Mouse (Mus musculus) midbrain, postnatal 0 days (tissue): ENCODE results near the gene Ring1. TPM values are rescaled to one million over a fixed set of nuclear protein-coding genes. Genes with fewer than 3 reads are reported as not detected.

Experiments
- ATAC-seq: fragments of 200-750 bp; cut with Nextera tagmentation; 2 replicates; pipeline ENCODE4 v1.8.0; 2017; ENCODE audit warnings: moderate number of reproducible peaks, mild to moderate bottlenecking, moderate TSS enrichment, moderate library complexity; ENCODE audit not compliant: low FRiP score
- DNase-seq: peaks from one replicate; pipeline ENCODE4 v3.0.0-alpha.2; 2015; ENCODE audit warnings: low spot score
- H3K27ac ChIP-seq: fragments of 300-500 bp; sonication (generic); 2 replicates; pipeline ENCODE4 v1.5.1; 2014; ENCODE audit warnings: low read depth, mild to moderate bottlenecking, low read length, mixed read lengths
- H3K27me3 ChIP-seq: fragments of 300-500 bp; sonication (generic); 2 replicates; pipeline ENCODE4 v1.6.1; 2014; ENCODE audit warnings: low read length, control low read depth, mixed read lengths; ENCODE audit not compliant: insufficient read depth
- H3K36me3 ChIP-seq: fragments of 300-500 bp; sonication (generic); 2 replicates; pipeline ENCODE4 v1.6.1; 2014; ENCODE audit warnings: low read length, control low read depth, mixed read lengths; ENCODE audit not compliant: insufficient read depth
- H3K4me1 ChIP-seq: fragments of 300-500 bp; sonication (generic); 2 replicates; pipeline ENCODE4 v1.6.1; 2014; ENCODE audit warnings: mild to moderate bottlenecking, control low read depth, antibody characterized with exemption, low read length, mixed read lengths; ENCODE audit not compliant: insufficient read depth
- H3K4me2 ChIP-seq: fragments of 300-500 bp; sonication (generic); 2 replicates; pipeline ENCODE4 v1.6.1; 2014; ENCODE audit warnings: low read depth, mild to moderate bottlenecking, low read length, mixed read lengths; ENCODE audit not compliant: poor library complexity, severe bottlenecking
- H3K4me3 ChIP-seq: fragments of 300-500 bp; sonication (generic); 2 replicates; pipeline ENCODE4 v1.5.1; 2014; ENCODE audit warnings: low read depth, mild to moderate bottlenecking, low read length, moderate library complexity
- H3K9ac ChIP-seq: fragments of 300-500 bp; sonication (generic); replicated peaks from 2 replicates; pipeline ENCODE4 v1.6.1; 2014; ENCODE audit warnings: mild to moderate bottlenecking, low read length, moderate library complexity, mixed read lengths; ENCODE audit not compliant: poor library complexity, severe bottlenecking
- H3K9me3 ChIP-seq: fragments of 300-500 bp; sonication (generic); 2 replicates; pipeline ENCODE4 v1.6.1; 2016; ENCODE audit warnings: low read length, control low read depth
- CTCF ChIP-seq: IDR thresholded peaks from 2 replicates; pipeline ENCODE4 v1.5.1; 2016; ENCODE audit warnings: antibody characterized with exemption, mild to moderate bottlenecking
- WGBS: fragments of 180-500 bp; shearing (Covaris S2); extraction: QIAGEN DNeasy Blood & Tissue Kit; methylation state at CpG from one replicate; pipeline ENCODE4 v1.1.7; 2014; 5-methylcytosine and 5-hydroxymethylcytosine counted together
- polyA plus RNA-seq: library from polyadenylated mRNA; unstranded; fragments of >200 nt; fragmentation: Nextera tagmentation; extraction: Ambion mirVana; gene quantifications from 2 replicates; pipeline ENCODE4 v1.2.1, GENCODE M21; 2015
- total RNA-seq: library from RNA; depleted of rRNA; stranded (reverse); fragments of >200 nt; gene quantifications from 2 replicates; pipeline ENCODE4 v1.2.3, GENCODE M21; 2014

Gene Ring1
- total and polyA plus RNA-seq, 2 experiments from 2014 or later = 19.5 TPM

DNA sequence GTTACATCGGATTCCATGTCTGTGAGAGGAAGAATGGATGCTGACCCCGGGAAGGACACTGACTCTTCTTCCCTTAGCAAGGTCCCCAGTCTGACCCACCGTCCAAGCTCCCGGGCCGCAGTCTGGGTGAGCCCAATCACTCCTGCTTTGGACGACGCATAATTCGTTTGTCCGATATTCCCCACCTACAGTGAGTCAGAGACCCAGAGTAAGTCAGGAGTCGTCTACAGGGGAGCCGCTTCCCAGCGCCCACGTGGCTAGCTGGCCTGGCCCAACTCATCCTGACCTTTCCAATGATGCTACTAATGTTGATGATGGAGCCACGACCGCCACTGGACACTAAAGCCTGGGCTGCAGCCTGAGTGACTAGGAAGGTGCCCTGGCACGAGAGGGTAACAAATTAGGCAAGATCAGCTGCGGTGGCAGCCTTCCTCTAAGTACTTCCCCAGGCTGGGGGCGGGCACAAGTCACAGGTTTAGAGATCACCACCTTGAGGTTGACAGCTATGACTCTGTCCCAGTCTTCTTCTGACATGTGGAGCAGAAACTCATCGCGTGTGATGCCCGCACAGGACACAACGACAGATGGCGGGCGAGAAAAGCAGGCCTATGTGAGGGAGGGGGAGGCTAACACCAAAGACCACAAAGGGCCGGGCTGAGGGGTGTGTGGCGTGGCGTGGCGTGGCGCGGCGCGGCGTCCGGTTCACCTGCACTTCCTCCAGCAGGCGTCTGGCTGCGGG, 2.6 kb upstream of the Ring1 start:
- Histone ChIP-seq H3K27me3 (no peaks in the 10 kb centered on the region), H3K4me1 (peaks cover 35% of the 10 kb centered on the region; the same call in 1 of the 2 replicates), H3K27ac (peak overlapping the region; percentile 77), H3K4me2 (peak overlapping the region; percentile 97), H3K9ac (peak overlapping the region; percentile 64), H3K36me3 (peaks cover 16% of the 10 kb centered on the region), H3K4me3 (peak overlapping the region; percentile 60), H3K9me3 (no peaks in the 10 kb centered on the region)
- 5% methylated on average over 36 of the region's 36 CpGs for WGBS
- ATAC-seq = no peak
- no peak for TF ChIP-seq CTCF
- no peak for DNase-seq

DNA sequence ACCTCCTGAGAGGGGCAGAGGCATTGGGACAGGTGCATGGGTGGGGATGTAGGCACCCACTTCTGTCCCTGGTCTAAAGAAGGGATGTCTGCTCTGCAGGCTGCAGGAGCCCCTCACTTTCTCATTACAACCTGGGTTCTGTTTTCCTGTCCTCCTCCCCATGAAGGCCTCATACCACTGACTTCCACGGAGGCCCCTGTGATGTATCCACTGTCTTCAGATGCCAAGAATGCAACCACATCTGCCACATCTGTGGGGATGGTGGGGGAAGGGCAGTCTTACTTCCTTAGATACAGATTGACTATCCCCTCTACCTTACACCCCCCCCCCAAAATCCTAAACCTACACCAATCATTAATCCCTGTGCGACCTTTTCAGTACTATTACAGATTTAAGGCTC, 1.7 kb upstream of the Ring1 start:
- Histone ChIP-seq H3K4me1 (peaks cover 35% of the 10 kb centered on the region; the same call in 1 of the 2 replicates), H3K9me3 (no peaks in the 10 kb centered on the region), H3K4me3 (no peak overlapping the region), H3K27me3 (no peaks in the 10 kb centered on the region), H3K27ac (peak overlapping the region; percentile 97; the same call in 1 of the 2 replicates), H3K4me2 (peak overlapping the region; percentile 97), H3K36me3 (peaks cover 20% of the 10 kb centered on the region), H3K9ac (no peak overlapping the region; the same call in 1 of the 2 replicates)
- 8% methylated on average over 2 of the region's 2 CpGs for WGBS
- TF ChIP-seq CTCF = no peak
- DNase-seq (no peak), ATAC-seq (no peak)

DNA sequence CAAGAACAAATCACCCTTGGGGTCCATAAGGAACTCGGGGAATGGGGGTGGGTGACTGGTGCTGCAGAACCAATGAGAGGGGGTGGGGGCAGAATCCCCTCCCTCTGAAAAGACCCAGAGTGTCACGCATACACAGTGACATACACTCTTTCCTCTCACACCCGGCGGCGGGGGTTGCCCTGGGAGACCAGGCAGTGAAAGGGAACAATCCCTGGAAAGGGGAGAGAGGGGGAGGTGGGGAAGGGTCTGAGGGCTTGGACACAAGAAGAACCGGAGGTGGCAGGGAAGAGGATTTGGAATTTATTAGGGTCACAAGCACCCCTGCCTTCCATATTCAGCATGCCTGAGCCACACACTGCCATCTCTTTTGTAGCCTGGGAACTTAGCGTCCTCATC, 1.3 kb upstream of the Ring1 start:
- Histone ChIP-seq H3K4me1 (peaks cover 34% of the 10 kb centered on the region; the same call in 1 of the 2 replicates), H3K9me3 (no peaks in the 10 kb centered on the region), H3K36me3 (peaks cover 25% of the 10 kb centered on the region), H3K27ac (peak overlapping the region; percentile 97), H3K9ac (peak overlapping the region; percentile 93), H3K27me3 (no peaks in the 10 kb centered on the region), H3K4me2 (peak overlapping the region; percentile 97), H3K4me3 (peak overlapping the region; percentile 74)
- ATAC-seq = no peak
- 2% methylated on average over 6 of the region's 7 CpGs for WGBS
- no peak for TF ChIP-seq CTCF
- peak; percentile 74 for DNase-seq

DNA sequence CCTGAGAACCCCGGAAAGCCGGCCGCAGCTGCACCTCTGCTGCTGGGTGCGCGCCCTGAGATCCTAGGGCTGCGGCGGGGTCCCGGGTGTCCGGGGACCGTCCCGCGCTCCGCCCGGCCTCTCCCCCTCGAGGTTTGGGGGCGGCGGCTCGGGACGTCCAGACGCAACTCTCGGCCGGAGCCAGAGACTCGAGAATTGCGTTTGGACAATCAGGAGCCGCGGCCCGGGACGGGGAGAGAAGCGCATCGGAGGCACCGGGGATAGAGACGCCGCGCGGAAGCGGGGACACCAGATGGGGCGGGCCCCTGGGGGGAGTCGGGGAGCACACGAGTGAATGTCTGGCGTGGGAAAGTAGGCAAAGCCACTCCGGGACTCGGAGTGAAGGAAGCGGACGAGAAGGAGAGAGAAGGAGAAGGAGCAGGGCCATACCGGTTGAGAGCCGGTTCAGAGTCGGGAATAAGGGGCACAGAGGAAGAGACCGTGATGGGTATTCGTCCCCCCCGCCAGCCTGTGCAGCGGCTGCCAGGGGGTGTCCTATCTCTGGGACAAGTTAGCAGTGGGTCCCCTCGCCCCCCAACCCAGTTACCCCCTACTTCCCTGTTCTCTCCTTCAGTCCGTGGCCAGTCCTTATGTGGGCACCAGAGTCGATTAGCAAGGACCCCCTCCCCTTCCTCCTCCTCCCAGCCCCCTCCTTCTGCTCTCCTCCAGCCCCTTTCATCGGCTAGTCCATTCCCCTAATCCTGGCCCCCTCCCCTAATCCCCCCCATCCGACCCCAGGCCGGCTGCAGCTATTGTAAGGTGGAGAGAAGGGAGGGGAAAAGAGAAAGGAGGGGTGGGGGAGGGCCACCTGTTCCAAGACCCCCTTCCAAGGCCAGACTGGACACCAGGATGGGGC, 628 bp upstream of the Ring1 start:
- no peak for TF ChIP-seq CTCF
- peaks cover 27% of the 10 kb centered on the region; the same call in 1 of the 2 replicates for H3K4me1 ChIP-seq
- peak; percentile 14; the same call in 1 of the 2 replicates for ATAC-seq

DNA sequence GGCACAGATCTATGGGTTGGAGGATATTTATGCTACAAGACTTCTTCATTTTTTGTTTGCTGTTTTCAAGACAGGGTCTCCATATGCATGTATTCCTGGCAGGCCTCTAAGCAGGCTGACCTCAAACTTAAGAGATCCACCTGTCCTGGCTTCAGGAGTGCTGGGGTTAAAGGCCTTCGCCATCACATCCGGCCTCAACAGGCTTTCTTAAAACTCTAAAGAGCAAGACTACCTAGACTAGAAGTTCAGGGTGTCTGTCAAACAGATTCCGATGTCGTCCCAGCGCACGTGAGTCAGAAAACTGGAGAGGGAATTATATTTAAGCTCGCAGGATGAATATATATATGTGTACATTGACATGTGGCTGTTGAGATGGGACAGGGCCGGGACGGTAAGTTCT, 802 bp downstream of the Ring1 start:
- H3K9me3 ChIP-seq = no peaks in the 10 kb centered on the region
- peak overlapping the region; percentile 93 for H3K9ac ChIP-seq
- H3K36me3 ChIP-seq = peaks cover 13% of the 10 kb centered on the region
- no peak for TF ChIP-seq CTCF
- 63% methylated on average over 9 of the region's 9 CpGs for WGBS
- H3K4me2 ChIP-seq = peak overlapping the region; percentile 97
- H3K4me1 ChIP-seq = peaks cover 23% of the 10 kb centered on the region; the same call in 1 of the 2 replicates
- H3K27ac ChIP-seq = peak overlapping the region; percentile 97
- H3K4me3 ChIP-seq = peak overlapping the region; percentile 74
- H3K27me3 ChIP-seq = no peaks in the 10 kb centered on the region
- ATAC-seq (no peak), DNase-seq (no peak)

More for the DNA sequence above, 628 bp upstream of the Ring1 start:
- no peaks in the 10 kb centered on the region for H3K27me3 ChIP-seq
- no peaks in the 10 kb centered on the region for H3K9me3 ChIP-seq
- WGBS = under 1% methylated on average over 48 of the region's 57 CpGs
- H3K27ac ChIP-seq = peak overlapping the region; percentile 97
- DNase-seq = peak; percentile 30
- H3K36me3 ChIP-seq = peaks cover 24% of the 10 kb centered on the region
- H3K4me2 ChIP-seq = peak overlapping the region; percentile 97
- H3K4me3 ChIP-seq = peak overlapping the region; percentile 74
- H3K9ac ChIP-seq = peak overlapping the region; percentile 93
